Mouse (Mus musculus) lung, postnatal 36 days (tissue): ENCODE measurements around the gene Nfs1.
"Not testable (repeated sequence)": the region's sequence is repeated elsewhere in the genome, so short reads cannot be mapped to it uniquely, and the experiment has no call there.

Source experiments
- DNase-seq: peaks from one replicate; pipeline ENCODE4 v3.0.0; 2022; ENCODE audit warnings: mixed read lengths

The Nfs1 gene

DNA sequence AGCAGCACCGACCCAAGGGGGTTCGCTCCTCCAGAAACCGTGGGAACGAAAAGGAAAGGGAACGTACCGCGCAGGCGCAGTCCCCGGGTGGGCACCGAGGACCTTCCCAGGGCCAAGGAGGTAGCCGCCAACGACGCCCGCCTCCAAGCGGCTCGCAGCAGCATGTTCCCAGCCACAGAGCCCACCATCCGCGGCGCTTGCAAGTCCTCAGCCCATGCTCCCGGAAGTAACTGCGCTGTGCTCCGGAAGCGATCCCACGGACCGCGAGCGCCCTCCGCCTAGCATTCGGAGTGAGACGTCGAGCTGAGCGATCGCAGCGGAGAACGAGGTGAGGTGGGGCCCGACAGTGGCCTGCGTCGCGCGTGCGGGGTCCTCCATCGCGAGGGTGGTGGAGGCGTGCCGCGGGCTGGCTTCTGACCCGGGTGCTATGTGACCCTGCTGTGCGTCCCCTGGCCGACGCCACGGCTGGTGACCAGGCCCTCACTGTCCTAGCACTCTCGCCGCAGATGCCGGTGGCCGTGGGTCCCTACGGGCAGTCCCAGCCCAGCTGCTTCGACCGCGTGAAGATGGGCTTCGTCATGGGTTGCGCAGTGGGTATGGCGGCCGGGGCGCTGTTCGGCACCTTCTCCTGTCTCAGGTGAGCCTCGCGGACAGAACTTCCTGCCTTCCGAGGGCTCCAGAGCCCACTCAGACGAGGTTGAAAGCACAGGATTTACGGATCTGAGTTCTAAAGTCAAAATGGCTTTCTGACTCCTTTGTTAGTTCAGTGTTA lies at the start of gene Nfs1, which contains the start of gene Romo1:
Nfs1 (minus strand) TSS at position 234 of the 772 bp plus-strand sequence.
Romo1 (plus strand) TSS at position 87 of the 772 bp plus-strand sequence.
- peak; percentile 93 for DNase-seq

DNA sequence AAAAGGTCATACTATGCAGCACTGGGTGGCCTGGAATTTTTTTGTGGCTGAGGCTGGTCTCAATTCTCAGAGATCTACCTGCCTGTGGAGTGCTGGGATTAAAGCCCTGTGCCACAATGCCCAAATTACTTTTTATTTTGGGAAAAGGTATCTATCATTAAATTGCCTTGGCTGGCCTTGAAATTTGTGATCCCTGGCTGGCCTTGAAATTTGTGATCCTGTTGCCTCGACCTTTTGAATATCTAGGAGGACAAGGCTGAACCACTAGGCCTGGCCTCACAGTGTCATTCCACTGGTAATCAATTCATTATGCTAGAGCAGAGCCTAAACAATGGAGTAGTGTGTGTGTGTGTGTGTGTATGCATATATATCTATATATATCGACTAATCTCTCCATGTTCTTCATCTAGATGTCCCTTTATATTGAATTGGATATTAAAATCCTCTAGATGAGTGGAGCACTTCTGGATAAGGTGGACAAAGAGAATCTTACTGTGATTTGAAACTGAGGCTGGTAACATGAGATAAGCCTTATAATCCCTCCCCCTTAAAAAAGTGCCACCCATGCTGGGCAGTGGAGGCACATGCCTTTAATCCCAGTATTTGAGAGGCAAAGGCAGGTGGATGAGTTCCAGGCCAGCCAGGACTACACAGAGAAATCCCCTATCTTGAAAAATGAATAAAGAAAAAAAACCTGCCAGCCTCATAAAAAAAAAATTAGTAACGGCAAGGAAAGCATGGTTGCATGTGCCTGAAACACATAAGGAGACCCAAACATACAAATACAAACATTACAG lies 49.3 kb upstream of the Nfs1 start:
- DNase-seq, result no peak

DNA sequence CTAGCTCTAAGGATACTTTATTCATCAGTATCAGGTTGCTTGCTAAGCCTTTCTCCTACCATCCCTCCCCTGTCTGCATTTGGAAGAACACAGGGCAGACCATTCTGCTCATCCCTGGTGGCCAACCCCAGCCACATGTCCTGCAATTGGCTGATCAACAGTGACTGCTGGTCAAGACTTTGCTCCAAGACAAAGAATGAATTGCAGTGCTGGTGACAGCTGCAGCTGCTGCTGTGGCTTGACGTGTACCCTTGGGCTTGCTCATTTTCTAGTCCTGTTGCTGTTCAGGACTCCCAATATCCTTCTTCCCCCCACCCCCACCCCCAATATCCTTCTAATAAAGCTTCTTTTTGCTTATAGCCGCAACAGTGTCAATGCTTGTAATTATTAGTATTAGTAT lies 48.1 kb upstream of the Nfs1 start:
- DNase-seq, result no peak

DNA sequence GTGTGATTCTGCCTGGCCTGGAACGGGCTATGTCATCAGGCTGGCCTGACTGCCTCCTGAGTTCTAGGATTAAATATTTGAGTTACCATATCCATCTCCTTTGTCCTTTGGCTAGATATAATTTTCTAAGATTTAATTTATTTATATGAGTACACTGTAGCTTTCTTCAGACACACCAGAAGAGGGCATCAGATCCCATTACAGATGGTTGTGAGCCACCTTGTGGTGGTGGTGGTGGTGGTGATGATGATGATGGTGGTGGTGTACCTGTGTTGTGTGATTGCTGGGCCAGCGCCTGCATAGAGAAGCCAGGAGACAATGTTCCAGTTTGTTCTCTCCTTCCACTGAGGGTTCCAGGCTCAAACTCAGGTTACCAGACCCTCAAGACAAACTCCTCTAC lies 47.6 kb upstream of the Nfs1 start:
- no peak for DNase-seq

DNA sequence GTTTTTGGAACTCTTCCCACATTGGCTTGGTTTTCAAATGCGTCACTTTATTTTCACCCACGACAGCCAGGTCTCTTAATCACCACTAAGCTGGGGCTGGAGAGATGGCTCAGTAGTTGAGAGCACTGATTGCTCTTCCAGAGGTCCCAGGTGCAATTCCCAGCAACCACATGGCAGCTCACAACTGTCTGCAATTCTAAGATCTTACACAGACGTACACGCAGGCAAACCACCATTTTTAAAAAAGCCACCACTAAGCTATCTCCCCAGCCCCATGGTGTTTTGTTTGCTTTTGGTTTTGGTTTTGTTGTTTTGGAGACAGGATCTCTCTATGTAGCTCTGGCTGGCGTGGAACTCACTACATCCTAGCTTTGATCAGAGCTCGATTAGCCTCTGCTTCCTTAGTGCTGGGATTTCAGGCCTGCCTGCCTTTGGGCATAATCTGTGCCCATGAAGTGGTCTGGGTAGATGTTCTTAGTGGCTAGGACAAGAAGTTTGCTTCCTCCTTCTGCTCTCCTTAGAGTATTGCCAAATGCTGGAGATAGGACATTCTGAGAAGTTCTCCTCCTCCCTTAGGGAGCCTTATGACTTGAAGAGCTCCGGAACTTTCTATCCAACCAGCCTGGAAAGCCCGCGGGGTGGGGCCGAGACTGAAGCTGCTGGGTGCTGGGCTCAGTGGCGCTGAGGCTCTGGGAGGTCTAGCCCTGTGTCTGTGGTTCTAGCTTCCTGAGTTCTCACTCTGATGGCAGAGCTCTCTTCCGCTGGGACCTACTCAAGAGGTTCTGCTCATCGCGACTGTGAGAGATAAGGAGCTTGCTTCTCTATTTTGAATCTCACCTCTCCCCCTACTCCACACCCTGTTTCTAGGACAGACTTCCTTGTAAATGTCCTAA lies 46.3 kb upstream of the Nfs1 start:
- DNase-seq, result peak; percentile 58

DNA sequence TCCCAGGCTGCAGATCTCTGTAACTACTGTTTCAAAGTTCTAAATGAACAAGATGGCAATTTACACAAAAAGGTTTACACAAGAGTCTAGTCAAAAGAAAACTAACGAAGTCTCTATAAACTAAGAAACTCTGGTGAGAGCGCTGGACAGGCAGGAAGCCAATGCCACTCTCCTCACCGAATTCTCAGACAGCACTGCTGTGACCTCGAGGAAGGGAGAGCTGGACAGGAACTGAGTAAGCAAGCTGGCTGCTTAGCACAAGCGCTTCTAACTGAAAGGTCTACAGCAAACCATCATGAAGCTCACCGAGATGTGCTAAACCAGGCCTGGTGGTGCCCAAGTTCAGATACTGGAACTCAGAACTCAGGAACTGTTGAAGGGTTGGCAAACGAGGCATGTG lies 45.3 kb upstream of the Nfs1 start:
- not testable (repeated sequence) for DNase-seq

DNA sequence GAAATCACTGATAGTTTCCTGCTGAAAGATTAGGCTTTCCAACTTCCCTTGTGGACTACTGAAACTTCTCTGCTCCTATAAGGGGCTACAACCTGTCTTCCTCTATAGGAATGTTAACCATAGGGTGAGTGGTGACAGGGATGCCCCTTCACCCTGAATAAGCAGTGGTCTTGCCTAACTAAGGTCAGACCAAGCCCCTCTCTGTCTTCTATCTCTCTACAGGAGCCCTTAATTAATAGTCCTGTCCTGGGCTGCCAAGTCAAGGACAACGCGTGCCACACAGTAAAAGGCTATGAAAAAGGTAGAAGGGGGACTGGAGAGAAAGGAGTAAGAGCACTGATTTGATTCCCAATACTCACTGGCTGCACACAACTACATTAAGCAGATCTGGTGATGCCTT lies 37.6 kb upstream of the Nfs1 start:
- no peak for DNase-seq

DNA sequence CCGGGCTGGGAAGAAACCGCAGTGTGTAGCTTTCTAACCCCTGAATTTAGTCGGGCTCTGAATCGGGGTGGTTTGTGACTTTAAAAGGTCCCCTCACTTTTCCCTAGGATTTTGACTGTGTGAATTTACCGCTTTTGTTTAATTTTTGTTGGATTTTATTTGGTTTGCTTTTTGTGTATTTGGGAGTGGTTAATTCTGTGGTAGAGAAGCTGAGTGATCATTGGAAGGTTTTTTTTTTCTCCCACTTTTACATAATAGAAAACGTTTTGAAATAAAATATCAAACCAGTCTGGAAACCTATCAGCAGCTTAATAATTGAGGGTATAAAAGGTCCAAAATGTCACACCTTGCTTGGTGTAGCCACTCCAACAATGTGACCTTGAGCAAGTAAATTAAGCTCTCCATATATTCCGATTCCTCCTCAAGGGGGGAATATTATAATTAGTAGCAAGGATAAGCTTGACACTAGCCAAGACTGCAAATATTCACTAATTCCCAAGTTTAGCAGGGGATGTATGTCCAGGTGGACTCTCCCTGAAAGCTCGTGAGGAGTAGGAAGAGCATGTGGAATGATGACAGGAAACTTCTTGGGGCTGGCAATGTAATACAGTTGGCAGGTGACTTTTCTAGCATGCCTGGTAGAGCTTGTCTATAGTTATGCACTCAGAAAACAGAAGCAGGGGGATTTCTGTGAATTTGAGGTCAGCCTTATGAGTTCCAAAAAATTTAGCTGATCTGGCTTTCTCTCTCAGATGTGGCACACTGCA lies 37.0 kb upstream of the Nfs1 start:
- DNase-seq, result no peak

DNA sequence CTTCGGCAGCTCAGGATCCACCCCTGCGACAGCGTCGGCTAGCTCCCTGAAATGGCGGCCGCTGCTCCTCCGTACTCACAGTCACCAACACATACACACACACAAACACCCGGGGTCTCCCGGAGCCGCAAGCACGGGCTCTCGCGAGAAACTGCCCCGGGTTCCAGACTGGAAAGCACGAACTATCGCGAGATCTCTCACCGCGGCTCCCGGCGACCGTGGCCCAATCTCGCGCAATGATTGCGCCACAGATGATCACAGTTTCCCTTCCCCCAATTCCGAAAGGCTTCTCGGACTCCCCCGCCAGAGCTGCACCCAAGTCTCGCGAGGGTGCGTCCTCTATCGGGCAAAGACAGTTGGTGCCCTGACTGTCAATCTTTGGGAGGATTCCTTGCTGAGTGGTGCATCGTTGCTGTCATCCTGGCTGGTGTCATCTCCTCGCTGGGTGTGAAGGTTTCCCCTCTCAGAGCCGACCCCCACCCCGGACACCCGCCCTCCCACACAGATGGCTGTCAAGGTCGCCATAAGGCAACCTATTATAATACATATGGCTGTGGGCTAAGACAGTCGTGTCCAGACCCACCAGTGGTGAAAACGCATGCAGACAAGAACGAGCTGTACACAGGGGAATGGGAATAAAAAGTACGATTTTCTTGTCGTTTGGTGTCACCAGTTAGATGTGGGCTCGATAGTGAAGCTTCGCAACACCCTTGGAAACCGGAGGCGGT lies 36.3 kb upstream of the Nfs1 start, which contains the start of gene Rbm39:
Rbm39 (minus strand) TSS at position 145 of the 728 bp plus-strand sequence.
- peak; percentile 100 for DNase-seq

DNA sequence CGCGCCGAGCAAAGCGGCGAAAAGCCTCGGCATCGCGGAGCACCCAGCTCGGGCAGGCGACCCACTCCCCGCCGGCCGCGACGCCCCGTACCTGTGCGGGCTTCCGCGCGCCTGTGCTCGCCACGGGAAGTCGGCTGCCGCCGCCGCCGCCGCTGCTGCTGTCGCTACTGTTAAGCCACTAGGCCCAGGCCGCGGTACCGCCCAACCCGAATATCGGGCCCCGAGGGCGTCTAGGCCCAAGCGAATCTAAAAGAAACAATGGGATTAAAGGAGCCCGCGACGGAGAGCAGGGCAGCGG lies 35.8 kb upstream of the Nfs1 start:
- DNase-seq, result no peak

DNA sequence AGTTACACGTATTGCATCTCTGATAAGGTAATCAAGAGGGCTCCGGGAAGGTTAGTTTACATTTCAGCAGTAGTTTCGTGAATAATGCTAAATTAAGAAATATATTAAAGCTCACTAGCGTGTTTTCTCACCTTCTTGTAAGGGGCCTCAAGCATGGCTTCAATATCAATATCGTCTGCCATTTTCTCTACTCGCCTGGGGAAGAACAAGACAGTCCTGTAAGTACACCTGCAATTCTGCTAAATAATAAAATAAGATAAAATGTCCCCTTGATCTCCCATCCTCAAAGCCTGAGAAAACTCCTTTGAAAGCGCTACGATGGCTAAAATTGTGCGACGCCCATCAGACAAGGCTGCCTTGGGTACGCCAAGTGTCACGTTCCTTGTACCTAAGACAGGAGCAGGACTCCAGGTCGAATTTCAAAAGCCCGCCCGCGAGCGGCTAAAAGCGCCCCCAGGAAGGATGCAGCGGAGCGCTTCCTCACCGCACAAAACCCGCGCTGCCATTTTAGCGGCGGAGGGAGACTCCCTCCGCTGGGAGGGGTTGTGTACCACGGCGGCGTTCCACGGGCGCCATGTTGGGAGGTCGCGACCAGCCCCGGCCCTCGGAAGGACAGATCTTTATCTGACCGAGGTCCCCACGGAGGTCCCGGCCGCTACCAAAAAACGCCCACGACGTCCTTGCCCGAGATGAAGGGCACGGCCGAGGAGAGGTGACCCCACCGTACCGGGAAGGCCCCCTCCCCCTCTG lies 35.2 kb upstream of the Nfs1 start:
- DNase-seq, result peak; percentile 86

DNA sequence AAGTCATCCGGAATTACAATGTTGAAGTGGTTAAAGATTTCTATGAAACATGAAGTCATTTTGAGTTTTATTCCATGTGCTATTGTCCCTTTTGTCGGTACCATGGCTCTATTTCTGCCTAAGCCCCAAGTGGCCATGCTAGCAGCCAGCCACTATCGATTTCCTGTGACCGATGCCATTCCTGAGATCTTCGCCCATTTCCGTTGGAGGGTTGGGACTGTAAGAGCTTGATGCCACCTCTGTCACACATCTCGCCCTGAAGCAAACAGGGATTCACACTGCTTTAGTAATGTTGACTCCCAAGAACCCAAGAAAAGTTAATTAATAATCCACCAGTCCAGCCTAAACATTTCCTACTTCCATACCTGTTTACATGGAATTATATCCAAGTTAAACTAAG lies 33.7 kb upstream of the Nfs1 start:
- peak; percentile 21 for DNase-seq

DNA sequence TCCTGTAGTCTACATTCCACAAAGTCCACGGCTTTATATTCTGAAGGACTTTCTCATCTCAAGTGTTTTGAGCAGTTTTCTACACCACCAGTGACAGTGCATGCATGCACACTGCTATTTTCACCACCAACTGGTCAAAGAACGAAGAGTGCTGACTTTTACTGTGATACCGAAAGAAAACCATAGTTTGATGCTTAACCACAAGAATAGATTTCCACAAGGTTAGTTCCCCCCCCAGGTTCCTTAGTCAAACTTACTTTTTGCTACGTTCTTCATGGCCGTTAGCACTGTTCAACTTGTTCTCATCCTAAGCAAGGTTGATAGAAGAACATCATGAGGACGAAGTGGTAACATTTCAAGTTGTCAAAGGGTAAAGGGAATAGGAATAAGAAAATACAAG lies 33.1 kb upstream of the Nfs1 start:
- no peak for DNase-seq

DNA sequence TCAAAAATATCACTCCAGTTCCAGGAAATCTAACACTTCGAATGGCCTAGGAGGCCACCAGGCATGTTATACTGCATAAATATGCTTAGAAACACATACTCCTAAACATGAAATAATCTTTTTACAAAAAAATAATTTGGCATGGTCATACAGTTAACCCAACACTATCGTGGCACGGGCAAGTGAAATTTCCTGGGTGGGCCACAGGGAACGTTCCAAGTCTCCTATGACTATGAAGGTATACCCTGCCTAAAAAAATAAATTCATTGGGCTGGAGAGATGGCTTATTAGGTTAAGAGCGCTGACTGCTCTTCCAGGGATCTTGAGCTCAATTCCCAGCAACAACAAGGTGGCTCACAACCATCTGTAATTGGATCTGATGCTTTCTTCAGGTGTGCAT lies 22.6 kb upstream of the Nfs1 start:
- DNase-seq, result no peak

DNA sequence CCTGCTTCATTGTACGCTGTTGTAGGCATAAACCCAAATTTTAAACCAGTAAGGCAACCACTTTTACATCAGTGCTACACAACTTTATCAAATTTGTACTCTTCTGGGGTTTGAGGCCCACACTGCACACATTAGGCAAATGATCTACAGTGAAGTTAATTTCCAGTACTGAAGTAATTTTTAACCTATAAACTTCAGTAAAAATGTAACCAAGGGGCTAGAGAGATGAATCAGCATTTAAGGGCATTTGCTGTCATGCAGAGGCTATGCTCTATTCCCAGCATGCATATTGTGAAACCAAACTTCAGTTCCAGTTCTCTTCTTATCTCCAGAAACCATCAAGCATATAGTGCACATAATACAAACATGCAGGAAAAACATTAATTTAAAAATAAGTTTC lies 21.5 kb upstream of the Nfs1 start:
- DNase-seq, result no peak

DNA sequence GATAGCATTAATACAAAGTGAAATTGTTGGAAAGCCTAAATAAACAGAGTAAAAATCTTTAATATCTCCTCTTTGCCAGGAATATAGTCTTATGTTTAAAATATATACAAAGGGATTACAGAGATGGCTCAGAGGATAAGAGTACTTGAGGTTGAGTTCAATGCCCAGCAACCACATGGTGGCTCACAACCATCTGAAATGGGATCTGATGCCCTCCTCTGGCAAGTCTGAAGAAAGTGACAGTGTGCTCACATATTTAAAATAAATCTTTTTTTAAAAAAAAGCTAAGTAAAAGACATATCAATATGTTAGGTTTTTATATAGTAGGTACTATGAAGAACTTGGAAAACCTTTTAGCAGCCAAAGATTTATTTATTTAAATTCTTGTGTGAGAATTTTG lies 7.6 kb upstream of the Nfs1 start:
- DNase-seq, result no peak

DNA sequence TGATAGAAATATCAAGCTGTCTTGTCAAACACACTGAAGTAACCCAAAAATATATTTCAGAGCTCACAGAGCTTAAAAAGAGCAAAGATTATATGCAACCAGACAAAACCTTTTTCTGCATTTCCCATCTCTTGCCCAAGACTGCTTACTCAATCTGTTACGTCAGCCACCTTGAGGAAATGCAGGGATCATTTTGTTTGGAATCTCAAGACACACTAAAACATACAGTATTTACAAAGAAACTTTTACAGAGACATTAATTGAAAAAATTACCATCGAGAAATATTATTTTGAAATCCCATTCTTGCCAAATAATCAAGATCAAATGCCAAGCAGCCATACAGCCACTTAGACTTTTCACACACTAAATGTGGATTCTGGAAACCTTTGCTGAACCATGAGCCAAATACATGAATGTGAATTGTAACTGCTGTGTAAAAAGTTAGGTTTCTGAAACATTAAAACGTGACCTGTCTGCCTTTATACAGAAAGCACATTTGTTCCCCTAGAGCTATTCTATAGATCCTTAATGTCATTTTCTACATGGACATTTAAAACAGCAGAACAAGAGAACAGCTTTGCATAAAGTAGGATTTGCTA lies 3.4 kb upstream of the Nfs1 start:
- no peak for DNase-seq

DNA sequence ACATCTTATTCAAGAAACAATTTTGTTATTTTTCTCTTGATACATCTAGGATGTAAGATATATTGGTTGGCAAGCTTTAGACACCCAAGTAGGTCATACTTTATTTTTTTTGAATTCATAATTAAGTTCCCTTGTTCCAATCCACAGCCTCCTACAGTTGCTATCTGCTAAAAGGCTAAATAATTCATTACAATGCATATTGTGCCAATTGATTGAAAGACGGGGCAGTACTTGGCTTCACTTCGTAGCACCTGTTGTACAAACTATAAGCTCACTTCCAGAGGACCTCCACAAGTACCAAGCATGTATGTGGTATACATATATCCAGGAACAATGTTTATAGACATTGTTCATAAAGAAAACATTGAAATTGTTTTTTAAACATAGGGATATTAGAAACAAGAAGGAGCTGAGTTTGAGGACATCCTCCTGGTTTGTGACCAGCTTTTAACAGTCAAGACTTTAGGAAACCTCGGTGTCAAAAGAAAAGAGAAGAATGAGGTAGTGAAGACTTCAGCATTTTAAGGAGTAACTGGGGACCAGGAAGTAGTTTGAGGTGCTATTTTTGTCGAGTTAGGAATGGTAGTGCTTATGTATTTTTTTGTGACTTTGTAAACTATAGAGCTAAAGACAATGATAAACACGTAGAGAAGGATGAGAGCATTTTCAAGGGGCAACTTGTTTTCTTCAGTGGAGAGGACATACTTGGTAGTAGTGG lies 2.4 kb upstream of the Nfs1 start:
- DNase-seq, result no peak

DNA sequence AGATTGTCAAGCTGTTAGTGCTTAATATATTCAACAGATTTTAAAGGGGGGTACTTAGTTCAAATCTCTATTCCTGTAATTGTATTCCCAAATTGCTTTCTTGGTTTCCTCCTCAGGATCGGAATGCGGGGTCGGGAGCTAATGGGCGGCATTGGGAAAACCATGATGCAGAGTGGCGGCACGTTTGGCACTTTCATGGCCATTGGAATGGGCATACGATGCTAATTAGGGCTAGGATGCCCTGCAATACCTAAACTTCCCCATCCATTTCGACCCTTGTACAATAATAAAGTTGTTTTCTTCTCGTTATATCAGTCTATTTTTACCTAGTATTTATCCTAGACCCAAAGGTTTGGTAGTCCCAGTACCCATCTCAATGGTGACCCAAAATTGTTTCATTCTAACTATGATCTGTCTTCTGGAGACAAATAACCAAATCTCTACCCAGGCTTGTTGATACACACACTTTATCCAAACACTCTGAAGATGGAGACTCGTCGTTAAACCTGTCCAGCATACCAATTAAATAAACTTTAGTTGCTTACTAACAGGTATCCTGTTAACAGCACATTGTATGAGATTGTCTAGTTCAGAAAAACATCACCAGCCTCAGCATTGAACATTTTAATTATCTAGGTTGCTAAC lies 1.6 kb upstream of the Nfs1 start:
- DNase-seq, result no peak
